8 mouse cellular contexts compared by ENCODE assay signal in genomic region chr14:34674229-34674791, GRCm38 (mm10). TPM values are rescaled to one million over a fixed set of nuclear protein-coding genes. Genes with fewer than 3 reads are reported as not detected.
A peak's percentile ranks its signal among the peaks of the same experiment; 100 is the strongest.
DNase-seq lines count a peak whose midpoint lies in the region; ATAC-seq lines count a peak whose summit lies in the region.

No protein-coding gene starts in this region.

- H3K36me3 ChIP-seq in liver, embryonic 13.5 days = peaks cover 23% of the 10 kb centered on the region

- no peaks in the 10 kb centered on the region for H3K9me3 ChIP-seq in liver, embryonic 13.5 days (replicated peaks)

- peak; percentile 3 for ATAC-seq in activated CD4-positive, CD25-positive, alpha-beta regulatory T cell, adult 4 months
- peak; percentile 49 for ATAC-seq in liver, embryonic 13.5 days (ENCODE audit: low read depth)

- peaks cover 53% of the 10 kb centered on the region for H3K4me1 ChIP-seq in liver, embryonic 13.5 days (replicated peaks)

- H3K4me2 ChIP-seq in liver, embryonic 13.5 days = peak overlapping the region; percentile 67

- H3K27me3 ChIP-seq in liver, embryonic 13.5 days = no peaks in the 10 kb centered on the region

- peak; percentile 62 for DNase-seq in 3134 (ENCODE audit: extremely low read depth, insufficient read length, low spot score)
- DNase-seq in embryo, embryonic 10 days (ENCODE audit: low spot score) = peak; percentile 42
- peak; percentile 8 to 21 for DNase-seq in gastrocnemius, postnatal 36 days
- peak; percentile 48 for DNase-seq in kidney, adult 11 months
- DNase-seq in liver, embryonic 13.5 days = peak; percentile 57
- peak; percentile 56 for DNase-seq in neural tube, embryonic 10.5 days (ENCODE audit: extremely low spot score, low spot score)
- peak; percentile 71 for DNase-seq in testis, postnatal 10 days (ENCODE audit: low spot score)

- intact Hi-C loops in gastrocnemius, postnatal 36 days (cut with DNase I) = no loop called here

- H3K9ac ChIP-seq in liver, embryonic 13.5 days = peak overlapping the region; percentile 99

- H3K27ac ChIP-seq in liver, embryonic 13.5 days = peak overlapping the region; percentile 97

- under 1% methylated on average over 52 of the region's 52 CpGs for WGBS in liver, embryonic 13.5 days (ENCODE audit: insufficient replicate concordance)

- H3K4me3 ChIP-seq in liver, embryonic 13.5 days (replicated peaks) = peak overlapping the region; percentile 97

RNA-seq across cellular contexts. Expression of gene Wapl, which starts 0.6 kb away (rescaled TPM):
- 10 to 100 TPM; 45.6 to 50.6 TPM for polyA plus RNA-seq in activated CD4-positive, CD25-positive, alpha-beta regulatory T cell, adult 4 months (2017; shearing (Covaris generic))
- 10 to 100 TPM; 35.0 to 39.3 TPM for total RNA-seq in gastrocnemius, postnatal 36 days (2021)
- polyA plus RNA-seq in liver, embryonic 13.5 days (2015; fragmentation: Nextera tagmentation; extraction: Ambion mirVana) = 24.9 and 30.0 TPM in 2 replicates

Comparison
In these comparisons a context has a peak if more than half of its experiments do, and no peak if none do; other contexts are left out.
1. Peak in every context shown above with its lines: DNase-seq, ATAC-seq, H3K4me3 ChIP-seq and H3K27ac ChIP-seq.
2. DNase-seq: peak in every context shown above with its lines; median percentile 71 in testis, postnatal 10 days; 62 in 3134; 57 in liver, embryonic 13.5 days; 56 in neural tube, embryonic 10.5 days; 48 in kidney, adult 11 months; 42 in embryo, embryonic 10 days; 14 in gastrocnemius, postnatal 36 days.